In genomic region chr10:123031449-123031848, GRCm38 (mm10) we compare ENCODE assay signal across 16 mouse cellular contexts.
"Had no signal": no experiment of that assay in that cellular context is flagged by ENCODE, and none has a peak within 500 bp of the region (broad histone marks: within the 10 kb centered on the region; RNA-seq: fewer than 3 reads in every experiment).

No protein-coding gene starts in this region.

- H3K4me2 ChIP-seq: neural tube, embryonic 13.5 days; neural tube, embryonic 15.5 days; stomach, embryonic 15.5 days had no signal

- DNase-seq: retina, postnatal 1 day; right cerebral cortex, adult 18-20 months; right cerebral cortex, postnatal 14 days; right cerebral cortex, postnatal 25 days; right cerebral cortex, postnatal 4 days; spleen, adult 18-20 months; thymus, adult 18-20 months; thymus, adult 2 months; thymus, postnatal 14 days; thymus, postnatal 25 days; thymus, postnatal 36 days; thymus, postnatal 4 days had no signal

- H3K27me3 ChIP-seq: neural tube, embryonic 13.5 days; neural tube, embryonic 15.5 days; stomach, embryonic 15.5 days had no signal

- H3K4me1 ChIP-seq: neural tube, embryonic 13.5 days; neural tube, embryonic 15.5 days; stomach, embryonic 15.5 days had no signal

- H3K9me3 ChIP-seq: neural tube, embryonic 13.5 days; neural tube, embryonic 15.5 days; stomach, embryonic 15.5 days had no signal

- H3K4me3 ChIP-seq: neural tube, embryonic 13.5 days; neural tube, embryonic 15.5 days; stomach, embryonic 15.5 days had no signal

- H3K9ac ChIP-seq: neural tube, embryonic 13.5 days; neural tube, embryonic 15.5 days; stomach, embryonic 15.5 days had no signal

- H3K27ac ChIP-seq: neural tube, embryonic 13.5 days; neural tube, embryonic 15.5 days; stomach, embryonic 15.5 days; stomach, postnatal 0 days had no signal
